ENCODE assay signal across 8 mouse cellular contexts in the genomic region with DNA sequence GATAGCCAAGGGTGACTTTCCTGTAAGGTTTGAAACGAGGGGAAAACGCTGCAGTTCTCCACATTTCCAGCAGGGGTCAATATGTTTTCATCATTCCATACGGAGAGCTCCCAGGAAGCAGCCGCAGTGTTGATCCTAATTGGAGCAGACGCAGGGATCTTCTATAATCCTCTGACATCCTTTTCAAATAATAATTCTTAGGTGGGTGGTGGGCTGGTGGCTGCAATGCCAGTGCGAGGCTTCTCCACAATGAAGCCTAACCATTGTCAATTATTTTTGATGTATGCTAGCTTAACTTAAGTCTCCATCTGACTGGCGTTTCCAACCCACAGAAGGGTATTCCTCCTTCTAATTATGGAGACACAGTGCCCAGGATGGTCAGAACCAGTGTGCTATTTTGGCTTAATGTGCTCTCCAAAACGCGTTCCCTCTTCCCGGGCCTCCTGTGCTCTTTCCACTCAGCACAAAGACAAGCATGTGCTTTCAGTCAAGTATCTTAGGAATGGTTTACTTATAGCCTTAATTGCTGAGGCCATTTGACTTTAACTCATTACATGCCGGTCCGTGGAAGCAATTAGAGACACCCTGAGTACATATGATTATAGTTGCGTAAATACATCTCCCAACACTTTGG.
DNase-seq lines count a peak whose midpoint lies in the region; ATAC-seq lines count a peak whose summit lies in the region.

No protein-coding gene starts in this region.

- DNase-seq in 3T3-L1 (ENCODE audit: low read depth, low spot score), result peak; percentile 95
- peak; percentile 67 to 78 for DNase-seq in adrenal gland, postnatal 36 days
- peak; percentile 79 for DNase-seq in heart, embryonic 10.5 days (ENCODE audit: low spot score)
- peak; percentile 74 for DNase-seq in kidney, adult 9 months
- peak; percentile 75 for DNase-seq in neural tube, embryonic 10.5 days (ENCODE audit: extremely low spot score, low spot score)
- DNase-seq in urinary bladder, postnatal 4 days (ENCODE audit: low spot score in 2 of 2), result peak; percentile 41 to 74

- H3K4me1 ChIP-seq in embryonic facial prominence, embryonic 13.5 days, result peaks cover 14% of the 10 kb centered on the region
- peaks cover 4% of the 10 kb centered on the region; the same call in 1 of the 2 replicates for H3K4me1 ChIP-seq in heart, embryonic 10.5 days
- H3K4me1 ChIP-seq in limb, embryonic 12.5 days (replicated peaks), result peaks cover 29% of the 10 kb centered on the region

- H3K27me3 ChIP-seq in embryonic facial prominence, embryonic 13.5 days, result no peaks in the 10 kb centered on the region
- H3K27me3 ChIP-seq in heart, embryonic 10.5 days (ENCODE audit: insufficient read depth, poor library complexity, severe bottlenecking), result no peaks in the 10 kb centered on the region
- H3K27me3 ChIP-seq in limb, embryonic 12.5 days, result no peaks in the 10 kb centered on the region

- H3K36me3 ChIP-seq in embryonic facial prominence, embryonic 13.5 days, result no peaks in the 10 kb centered on the region
- H3K36me3 ChIP-seq in heart, embryonic 10.5 days, result no peaks in the 10 kb centered on the region
- H3K36me3 ChIP-seq in limb, embryonic 12.5 days, result no peaks in the 10 kb centered on the region

- peak overlapping the region; percentile 17 for H3K4me3 ChIP-seq in embryonic facial prominence, embryonic 13.5 days
- peak overlapping the region; percentile 22; the same call in 1 of the 2 replicates for H3K4me3 ChIP-seq in heart, embryonic 10.5 days
- H3K4me3 ChIP-seq in limb, embryonic 12.5 days (replicated peaks), result peak overlapping the region; percentile 24

- H3K9me3 ChIP-seq in embryonic facial prominence, embryonic 13.5 days, result no peaks in the 10 kb centered on the region
- no peaks in the 10 kb centered on the region for H3K9me3 ChIP-seq in heart, embryonic 10.5 days
- H3K9me3 ChIP-seq in limb, embryonic 12.5 days, result no peaks in the 10 kb centered on the region

- 3% methylated on average over 13 of the region's 13 CpGs for WGBS in embryonic facial prominence, embryonic 13.5 days
- 17% methylated on average over 13 of the region's 13 CpGs for WGBS in heart, embryonic 10.5 days
- WGBS in limb, embryonic 12.5 days, result 5% methylated on average over 13 of the region's 13 CpGs

- peak overlapping the region; percentile 55 for H3K27ac ChIP-seq in embryonic facial prominence, embryonic 13.5 days
- H3K27ac ChIP-seq in heart, embryonic 10.5 days, result peak overlapping the region; percentile 59; the same call in 1 of the 2 replicates
- peak overlapping the region; percentile 67; the same call in 1 of the 2 replicates for H3K27ac ChIP-seq in limb, embryonic 12.5 days

- H3K9ac ChIP-seq in embryonic facial prominence, embryonic 13.5 days, result 0 out of 2 replicates have a peak overlapping the region, but pooled peaks have one; percentile 12
- H3K9ac ChIP-seq in limb, embryonic 12.5 days (replicated peaks), result no peak overlapping the region

- peak; percentile 73 for ATAC-seq in embryonic facial prominence, embryonic 13.5 days (ENCODE audit: insufficient number of reproducible peaks, insufficient read depth, low FRiP score, low TSS enrichment, low read depth)
- ATAC-seq in limb, embryonic 12.5 days (ENCODE audit: insufficient number of reproducible peaks, insufficient read depth, low FRiP score, low TSS enrichment, low read depth), result peak; percentile 56

- H3K4me2 ChIP-seq in embryonic facial prominence, embryonic 13.5 days, result peak overlapping the region; percentile 54
- H3K4me2 ChIP-seq in limb, embryonic 12.5 days, result peak overlapping the region; percentile 55

Comparison
In these comparisons a context has a peak if more than half of its experiments do, and no peak if none do; other contexts are left out.
1. Peak in every context shown above with its lines: DNase-seq, ATAC-seq, H3K4me3 ChIP-seq and H3K27ac ChIP-seq.